Mouse (Mus musculus) liver, embryonic 13.5 days (tissue): Measurements from ENCODE around the gene St6galnac1. TPM values are rescaled to one million over a fixed set of nuclear protein-coding genes. Genes with fewer than 3 reads are reported as not detected.

Experiments
- ATAC-seq: fragments of 200-750 bp; cut with Nextera tagmentation; 2 replicates; pipeline ENCODE4 v1.8.0; 2017; ENCODE audit warnings: low read depth, mild to moderate bottlenecking, moderate number of reproducible peaks, moderate library complexity
- DNase-seq: peaks from one replicate; pipeline ENCODE4 v3.0.0; 2022
- H3K27ac ChIP-seq: fragments of 300-500 bp; sonication (generic); 2 replicates; pipeline ENCODE4 v1.5.1; 2015; ENCODE audit warnings: moderate library complexity, mild to moderate bottlenecking, inconsistent platforms
- H3K27me3 ChIP-seq: fragments of 300-500 bp; sonication (generic); 2 replicates; pipeline ENCODE4 v1.6.1; 2015; ENCODE audit warnings: mild to moderate bottlenecking, inconsistent platforms
- H3K36me3 ChIP-seq: fragments of 300-500 bp; sonication (generic); 2 replicates; pipeline ENCODE4 v1.6.1; 2015; ENCODE audit warnings: mild to moderate bottlenecking, inconsistent platforms
- H3K4me1 ChIP-seq: fragments of 300-500 bp; sonication (generic); replicated peaks from 2 replicates; pipeline ENCODE4 v1.6.1; 2015; ENCODE audit warnings: inconsistent platforms
- H3K4me2 ChIP-seq: fragments of 300-500 bp; sonication (generic); 2 replicates; pipeline ENCODE4 v1.6.1; 2015; ENCODE audit warnings: inconsistent platforms, mild to moderate bottlenecking, moderate library complexity
- H3K4me3 ChIP-seq: fragments of 300-500 bp; sonication (generic); replicated peaks from 2 replicates; pipeline ENCODE4 v1.5.1; 2015; ENCODE audit warnings: mild to moderate bottlenecking, inconsistent platforms
- H3K9ac ChIP-seq: fragments of 300-500 bp; sonication (generic); 2 replicates; pipeline ENCODE4 v1.6.1; 2015; ENCODE audit warnings: mild to moderate bottlenecking, inconsistent platforms
- H3K9me3 ChIP-seq: fragments of 300-500 bp; sonication (generic); replicated peaks from 2 replicates; pipeline ENCODE4 v1.6.1; 2016; ENCODE audit warnings: inconsistent platforms
- WGBS: fragments of 180-500 bp; shearing (Covaris S2); methylation state at CpG from one replicate; pipeline ENCODE4 v1.1.7; 2015; ENCODE audit not compliant: insufficient replicate concordance; 5-methylcytosine and 5-hydroxymethylcytosine counted together
- polyA plus RNA-seq: library from polyadenylated mRNA; unstranded; fragments of >200 nt; fragmentation: Nextera tagmentation; extraction: Ambion mirVana; gene quantifications from 2 replicates; pipeline ENCODE4 v1.2.1, GENCODE M21; 2015

Gene St6galnac1
- polyA plus RNA-seq, 1 experiment from 2014 or later, result not detected

- Histone ChIP-seq H3K9ac (no peak overlapping the region), H3K27ac (no peak overlapping the region), H3K9me3 (no peaks in the 10 kb centered on the region), H3K27me3 (peaks cover 7% of the 10 kb centered on the region; the same call in 1 of the 2 replicates), H3K36me3 (no peaks in the 10 kb centered on the region), H3K4me2 (no peak overlapping the region), H3K4me3 (no peak overlapping the region), H3K4me1 (no peaks in the 10 kb centered on the region)
- DNase-seq (no peak), ATAC-seq (no peak)
- 32% methylated on average over 27 of the region's 27 CpGs for WGBS
Measured at GRCm38 (mm10) chr11:116725031-116725948, 50.0 kb downstream of the St6galnac1 start.

GRCm38 (mm10) chr11:116723064-116723463 lies 52.2 kb downstream of the St6galnac1 start:
- H3K4me2 ChIP-seq, result no peak overlapping the region
- no peak for ATAC-seq
- no peaks in the 10 kb centered on the region for H3K4me1 ChIP-seq
- H3K4me3 ChIP-seq, result no peak overlapping the region
- H3K27ac ChIP-seq, result no peak overlapping the region
- H3K9me3 ChIP-seq, result no peaks in the 10 kb centered on the region
- peaks cover 7% of the 10 kb centered on the region; the same call in 1 of the 2 replicates for H3K27me3 ChIP-seq
- WGBS, result 64% methylated on average over 5 of the region's 5 CpGs
- no peaks in the 10 kb centered on the region for H3K36me3 ChIP-seq
- no peak overlapping the region for H3K9ac ChIP-seq
- DNase-seq, result no peak

GRCm38 (mm10) chr11:116721548-116722271 lies 53.6 kb downstream of the St6galnac1 start:
- Histone ChIP-seq H3K9me3 (no peaks in the 10 kb centered on the region), H3K4me3 (no peak overlapping the region), H3K27ac (no peak overlapping the region), H3K9ac (no peak overlapping the region), H3K27me3 (peaks cover 7% of the 10 kb centered on the region; the same call in 1 of the 2 replicates), H3K4me1 (no peaks in the 10 kb centered on the region), H3K4me2 (no peak overlapping the region), H3K36me3 (no peaks in the 10 kb centered on the region)
- no peak for ATAC-seq
- WGBS, result 50% methylated on average over 9 of the region's 9 CpGs
- DNase-seq, result no peak

GRCm38 (mm10) chr11:116720319-116720865 lies 54.9 kb downstream of the St6galnac1 start:
- no peaks in the 10 kb centered on the region for H3K4me1 ChIP-seq
- H3K4me3 ChIP-seq, result no peak overlapping the region
- H3K9me3 ChIP-seq, result no peaks in the 10 kb centered on the region
- ATAC-seq (no peak), DNase-seq (no peak)
- peaks cover 7% of the 10 kb centered on the region; the same call in 1 of the 2 replicates for H3K27me3 ChIP-seq
- no peak overlapping the region for H3K4me2 ChIP-seq
- 73% methylated on average over 15 of the region's 15 CpGs for WGBS
- no peak overlapping the region for H3K9ac ChIP-seq
- H3K36me3 ChIP-seq, result no peaks in the 10 kb centered on the region
- no peak overlapping the region for H3K27ac ChIP-seq

Other genes with a start within 250 kb of the St6galnac1 start
- gene Sphk1, start 244.6 kb downstream of the St6galnac1 start, polyA plus RNA-seq, result 28.5 and 32.7 TPM in 2 replicates
- 17.5 and 22.1 TPM in 2 replicates for gene Ube2o, start 194.1 kb downstream of the St6galnac1 start, polyA plus RNA-seq
- gene Aanat, start 189.1 kb downstream of the St6galnac1 start, polyA plus RNA-seq, result not detected in 2 replicates
- gene Rhbdf2, start 148.5 kb downstream of the St6galnac1 start, polyA plus RNA-seq, result 5.8 and 6.6 TPM in 2 replicates
- gene Prcd, start 122.0 kb downstream of the St6galnac1 start, polyA plus RNA-seq, result 0.31 and 0.33 TPM in 2 replicates
- 0.60 and 0.70 TPM in 2 replicates for gene Cygb, start 121.2 kb downstream of the St6galnac1 start, polyA plus RNA-seq
- gene Mxra7, start 52.5 kb upstream of the St6galnac1 start, polyA plus RNA-seq, result 2.0 and 2.5 TPM in 2 replicates
- 44.2 and 47.0 TPM in 2 replicates for gene Mettl23, start 67.8 kb upstream of the St6galnac1 start, polyA plus RNA-seq
- gene Jmjd6, start 67.9 kb upstream of the St6galnac1 start, polyA plus RNA-seq, result 38.1 and 40.1 TPM in 2 replicates
- 10.4 and 11.8 TPM in 2 replicates for gene Mfsd11, start 76.9 kb upstream of the St6galnac1 start, polyA plus RNA-seq
- gene Srsf2, start 77.6 kb upstream of the St6galnac1 start, polyA plus RNA-seq, result 543 and 573 TPM in 2 replicates
- 0.06 TPM in 1 of 2 replicates, not detected in the other for gene Mgat5b, start 143.4 kb upstream of the St6galnac1 start, polyA plus RNA-seq